Mouse (Mus musculus) erythroblast, embryonic 14.5 days (primary cell): Measurements from ENCODE around the gene Kpna1.

Experiments used
- GATA1 ChIP-seq: IDR thresholded peaks from 2 replicates; pipeline ENCODE4 v1.6.1; 2012; ENCODE audit warnings: low read length, inconsistent platforms, mixed read lengths
- TAL1 ChIP-seq: IDR thresholded peaks from 3 replicates; pipeline ENCODE4 v1.6.1; 2012; ENCODE audit warnings: low read length, inconsistent platforms, mixed read lengths

GRCm38 (mm10) chr16:35993316-35993715, 14.8 kb downstream of the Kpna1 start:
- TF ChIP-seq GATA1, result no peak
- no peak for TF ChIP-seq TAL1
